Mouse (Mus musculus) olfactory bulb, adult 2 months (tissue): Measurements from ENCODE around the gene Xpo1.

Experiments
- CTCF ChIP-seq: fragments of 200-500 bp; IDR thresholded peaks from 2 replicates; pipeline ENCODE4 v1.5.1; 2012; ENCODE audit warnings: low read depth, mild to moderate bottlenecking, low read length, moderate library complexity; ENCODE audit not compliant: insufficient read depth
- POLR2A ChIP-seq: fragments of 200-500 bp; IDR thresholded peaks from 2 replicates; pipeline ENCODE4 v1.6.1; 2012; ENCODE audit warnings: mild to moderate bottlenecking, low read depth, low read length, moderate library complexity; ENCODE audit not compliant: insufficient read depth

- TF ChIP-seq CTCF = no peak
- TF ChIP-seq POLR2A = no peak
These were observed 51.1 kb downstream of the Xpo1 start, which contains the start of gene Usp34 for GRCm38 (mm10) chr11:23306764-23307565.
